Mouse (Mus musculus) kidney, postnatal 10 days (tissue): ENCODE results near the gene Scg2.
A peak's percentile ranks its signal among the peaks of the same experiment; 100 is the strongest.

Source experiments
- DNase-seq: peaks from one replicate; pipeline ENCODE4 v3.0.0; 2021; ENCODE audit warnings: mixed read lengths

The Scg2 gene

DNA sequence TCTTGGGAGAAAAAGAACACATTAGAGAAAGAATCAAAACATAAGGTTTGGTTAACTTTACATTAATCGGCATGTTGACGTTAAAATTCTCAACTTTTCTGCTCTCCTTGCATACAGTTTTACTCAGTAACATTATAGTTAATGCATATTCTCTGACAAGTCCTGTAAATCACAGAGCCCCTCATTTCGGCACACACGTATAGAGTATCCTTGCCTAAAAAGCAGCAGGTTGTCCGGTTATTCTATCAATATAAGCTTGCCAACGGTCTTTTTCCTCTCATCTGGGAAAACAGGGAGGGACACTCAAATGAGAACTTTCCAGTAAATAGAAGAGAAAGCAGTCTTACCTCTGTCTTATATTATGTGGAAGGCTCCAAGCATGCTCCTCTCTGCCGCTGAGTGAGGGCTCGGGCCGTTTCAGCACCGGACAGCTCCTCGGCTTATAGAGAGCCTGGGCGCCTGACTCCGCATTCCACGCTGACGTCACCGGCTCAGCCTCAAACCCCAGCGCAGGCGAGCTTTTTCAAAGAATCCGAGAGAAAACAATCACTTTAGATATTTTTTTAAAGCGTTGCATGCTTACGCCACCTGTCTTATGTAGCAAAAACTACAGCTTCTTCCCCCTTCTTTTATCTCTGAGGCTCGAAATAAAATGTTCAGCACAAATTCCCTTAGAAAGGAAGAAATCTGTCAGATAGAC, at the start of gene Scg2:
TSS of gene Scg2 (minus strand) at position 512 of the 700 bp plus-strand sequence.
- DNase-seq, result peak; percentile 96

- no peak for DNase-seq
These were observed 45.6 kb upstream of the Scg2 start for GRCm38 (mm10) chr1:79485546-79485945.

DNA sequence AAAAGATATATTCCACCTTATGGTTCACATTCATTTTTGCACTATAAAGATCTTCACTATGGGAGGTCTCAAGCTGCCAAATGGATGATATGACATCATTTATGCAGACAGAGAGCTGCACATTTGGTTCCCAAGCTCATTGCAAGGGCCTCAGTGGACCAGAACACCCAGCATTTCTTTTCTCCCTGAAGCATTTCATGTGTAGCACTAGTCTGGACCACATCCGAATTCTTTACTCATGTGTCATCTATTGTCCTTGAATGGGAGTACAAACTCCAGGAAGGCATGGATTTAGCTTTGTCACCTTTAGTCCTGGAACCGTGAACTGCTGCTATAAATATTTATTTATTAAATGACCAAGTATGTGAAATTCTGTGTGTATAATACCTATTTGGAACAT, 30.9 kb upstream of the Scg2 start:
- DNase-seq, result no peak

DNA sequence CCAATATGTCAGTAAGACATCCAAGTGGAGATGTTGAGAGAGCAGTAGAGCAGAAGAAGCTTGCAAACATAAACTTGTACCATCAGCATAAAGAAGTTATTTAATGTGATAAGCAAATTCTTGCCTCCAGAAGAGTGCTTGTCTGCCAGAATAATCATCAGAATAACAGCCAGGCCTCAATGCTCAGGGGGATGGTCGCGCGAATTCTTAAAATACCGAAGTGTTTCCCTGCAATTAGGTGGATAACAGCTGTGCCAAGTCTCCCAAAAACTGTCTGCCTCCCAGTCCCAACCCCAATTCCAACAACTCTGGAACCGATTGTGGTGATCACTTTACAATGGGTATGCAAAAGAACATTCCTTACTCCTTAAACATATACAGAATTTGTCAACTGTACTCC, 30.0 kb upstream of the Scg2 start:
- no peak for DNase-seq

DNA sequence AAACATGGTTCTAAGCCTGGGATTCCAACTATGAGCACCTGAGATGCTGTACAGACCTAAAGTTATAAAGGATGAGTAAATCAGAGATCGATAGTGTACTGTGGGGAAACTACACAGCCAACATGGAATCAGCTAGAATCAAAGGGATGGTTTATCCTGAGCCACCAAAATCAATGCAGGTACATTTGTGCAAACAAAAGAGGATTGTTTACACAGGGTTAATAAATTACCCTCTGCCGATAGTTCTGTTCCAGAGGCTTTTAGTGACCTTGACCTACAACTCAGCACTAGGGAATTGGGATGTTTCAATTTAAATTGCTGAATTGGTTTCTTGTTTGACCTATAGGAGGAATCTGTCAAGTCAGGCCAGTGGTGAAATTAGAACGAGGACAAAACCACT, 26.7 kb upstream of the Scg2 start:
- no peak for DNase-seq

GRCm38 (mm10) chr1:79458558-79458957, 18.6 kb upstream of the Scg2 start:
- no peak for DNase-seq

GRCm38 (mm10) chr1:79454164-79454563, 14.2 kb upstream of the Scg2 start:
- no peak for DNase-seq

GRCm38 (mm10) chr1:79452339-79452738, 12.4 kb upstream of the Scg2 start:
- DNase-seq, result no peak

GRCm38 (mm10) chr1:79450343-79451021, 10.6 kb upstream of the Scg2 start:
- no peak for DNase-seq

DNA sequence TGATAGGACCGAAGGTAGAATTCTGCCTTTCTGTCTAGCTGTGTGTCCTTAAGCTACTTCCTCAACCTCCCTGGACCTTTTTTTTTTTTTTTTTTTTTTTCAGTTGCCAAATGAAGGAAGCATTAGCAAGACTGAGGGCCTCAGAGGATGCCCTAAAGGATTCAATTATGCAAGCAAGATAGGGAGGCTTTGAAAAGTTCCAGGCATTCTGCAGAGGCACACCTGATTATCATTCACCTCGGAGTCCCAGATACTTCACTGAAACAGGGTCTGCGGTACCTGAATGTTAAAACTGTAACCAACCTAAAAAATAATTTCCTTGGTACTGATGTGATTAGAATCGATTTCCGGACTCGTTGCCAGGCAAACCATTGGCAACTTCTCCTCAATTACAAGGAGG, 10.0 kb upstream of the Scg2 start:
- DNase-seq, result no peak

DNA sequence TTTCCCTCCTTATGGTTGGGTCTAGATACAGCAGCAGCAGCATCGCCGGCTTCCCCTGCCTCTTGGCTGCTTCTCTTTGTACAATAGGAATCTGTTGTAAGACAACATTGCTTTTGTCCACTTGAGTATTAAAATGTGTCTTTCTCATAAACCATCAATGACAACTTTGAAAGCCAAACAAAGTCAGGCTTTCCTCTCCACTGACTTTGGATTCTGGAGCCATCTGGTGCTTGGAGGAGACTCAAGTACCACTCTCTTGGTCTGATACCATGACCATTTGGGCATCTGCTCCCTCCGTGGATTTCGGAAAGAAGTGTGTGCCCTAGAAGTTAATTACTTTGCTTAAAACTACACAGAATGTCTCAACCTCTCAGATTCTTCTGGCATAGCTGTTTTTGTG, 5.7 kb upstream of the Scg2 start:
- no peak for DNase-seq

- DNase-seq, result no peak
These were observed 2.2 kb downstream of the Scg2 start for GRCm38 (mm10) chr1:79437755-79438154.

GRCm38 (mm10) chr1:79436671-79437070, 3.2 kb downstream of the Scg2 start:
- no peak for DNase-seq

DNA sequence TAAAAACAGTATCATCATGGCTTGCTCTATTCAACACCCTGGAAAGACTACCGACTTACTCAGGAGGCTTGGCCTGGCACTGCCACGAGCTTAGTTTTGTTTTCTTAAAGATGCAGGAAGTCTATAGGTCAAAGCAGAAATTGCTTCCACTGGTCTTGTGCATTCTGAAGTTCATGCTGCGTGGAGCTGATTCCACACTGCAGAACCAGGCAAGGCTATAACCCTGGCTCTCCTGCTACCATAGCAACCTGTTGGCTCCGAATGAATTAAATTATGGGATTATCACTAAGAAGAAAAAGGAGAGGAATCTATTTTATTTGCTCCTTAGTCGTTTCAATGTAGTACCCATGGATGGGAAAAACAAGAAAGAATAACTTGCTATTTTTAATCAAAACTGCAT, 10.9 kb downstream of the Scg2 start:
- DNase-seq, result no peak

DNA sequence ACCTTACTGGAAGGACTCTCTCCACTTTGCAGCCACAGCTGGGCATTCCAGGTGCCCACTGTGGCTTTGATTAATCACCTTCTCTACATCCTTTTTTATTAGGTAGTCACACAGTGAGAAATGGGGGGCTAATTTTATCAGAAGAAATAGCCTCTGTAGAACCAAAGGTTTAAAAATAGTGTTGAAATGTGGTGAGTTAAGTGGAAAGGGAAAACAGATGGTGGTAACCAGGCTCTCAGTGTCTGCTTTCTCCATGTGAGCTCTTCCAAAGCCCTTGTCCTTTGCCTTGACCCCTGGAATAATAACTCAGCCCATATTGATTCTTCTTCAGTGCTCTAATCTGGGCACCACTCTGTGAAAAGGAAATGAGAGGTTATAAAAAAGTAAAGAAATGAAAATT, 24.4 kb downstream of the Scg2 start:
- no peak for DNase-seq

DNA sequence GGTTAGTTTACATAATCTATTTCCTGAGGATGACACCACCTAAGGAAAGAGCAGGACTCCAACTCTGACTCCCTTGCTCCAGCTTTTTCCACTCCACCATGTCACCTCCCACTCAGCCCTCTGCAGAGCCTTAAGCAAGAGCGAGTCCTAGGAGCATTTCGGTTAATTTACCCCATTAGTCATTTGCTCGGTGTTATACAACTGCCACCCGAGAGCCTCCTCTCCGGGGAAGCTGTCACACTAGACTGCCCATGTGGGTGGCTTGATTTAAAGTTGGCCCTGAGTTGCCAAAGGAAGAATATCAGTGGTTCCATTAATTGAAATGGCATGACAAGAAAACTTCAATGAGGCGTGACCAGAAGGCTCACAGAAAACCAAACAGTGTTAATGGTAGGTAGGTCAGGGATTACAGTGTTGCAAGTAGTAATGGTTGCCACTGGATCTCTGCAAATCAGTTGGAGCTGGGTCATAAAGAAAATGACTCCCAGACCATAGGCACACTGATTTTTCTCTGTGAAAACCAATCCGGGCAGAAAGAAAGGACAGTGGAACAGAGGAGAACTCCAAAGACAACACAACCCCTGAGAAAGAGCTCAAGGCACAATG, 33.5 kb downstream of the Scg2 start:
- no peak for DNase-seq

DNA sequence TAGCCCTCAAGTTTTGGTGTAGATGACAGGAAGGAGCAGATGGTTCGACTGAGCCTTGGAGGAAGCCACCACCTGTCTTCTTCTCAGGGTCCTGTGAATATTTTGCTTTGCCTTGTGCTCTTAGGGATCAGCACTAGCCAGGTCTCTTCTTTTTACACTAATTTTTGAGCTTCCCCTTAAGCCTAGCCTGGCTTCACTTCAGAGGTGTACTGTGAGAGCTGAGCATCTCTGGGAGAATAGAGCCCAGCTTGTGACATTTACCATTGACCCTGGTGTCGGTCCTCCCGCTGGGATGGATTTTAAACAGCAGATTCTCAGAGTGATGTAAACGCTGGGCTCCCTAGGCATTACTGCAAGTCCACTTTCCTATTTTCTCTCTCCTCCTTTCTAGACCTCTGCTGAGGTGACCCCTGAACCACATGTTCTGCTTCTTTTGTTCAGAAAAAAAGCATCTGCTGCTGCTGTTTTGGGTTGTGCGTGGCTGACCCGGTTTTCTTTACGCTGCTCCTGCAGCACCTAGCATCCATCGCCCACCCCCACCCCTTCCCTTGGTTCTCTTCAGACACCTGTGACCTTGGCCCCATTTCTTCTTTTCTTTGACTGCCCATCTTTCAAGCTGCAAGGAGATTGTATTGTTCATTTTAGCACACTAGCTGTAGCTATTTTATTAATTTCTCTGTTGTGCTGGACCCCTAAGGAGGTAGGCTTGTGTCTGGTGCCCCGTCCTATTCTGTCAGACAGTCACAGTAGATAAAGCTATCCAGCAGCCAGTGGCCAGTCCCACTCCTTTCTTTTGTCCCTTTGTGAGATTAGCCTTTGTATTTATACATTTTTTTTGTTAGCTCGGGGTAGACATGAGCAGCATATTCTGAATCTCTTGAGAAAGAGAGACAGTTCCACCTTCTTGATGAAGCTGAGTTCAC, 38.6 kb downstream of the Scg2 start:
- no peak for DNase-seq

DNA sequence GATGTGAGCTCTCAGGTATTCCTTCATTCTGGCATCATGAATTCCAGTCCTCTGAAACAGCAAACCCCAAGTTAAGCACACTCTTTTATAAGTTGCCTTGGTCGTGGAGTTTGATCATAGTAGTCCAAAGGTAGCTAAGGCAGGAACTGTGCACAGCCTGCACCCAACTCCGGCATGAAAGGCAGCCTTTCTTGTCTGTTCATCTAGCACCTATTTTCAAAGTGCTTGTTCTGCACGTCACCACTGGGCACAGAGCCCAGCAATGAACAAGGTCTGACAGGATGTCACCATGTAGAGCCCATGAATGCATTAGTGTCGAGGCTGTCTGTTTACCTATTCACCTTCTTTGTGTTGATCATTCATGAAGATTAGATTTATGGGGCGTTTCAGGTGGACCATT, 39.6 kb downstream of the Scg2 start:
- no peak for DNase-seq
